Mouse (Mus musculus) heart, postnatal 4 days (tissue): ENCODE data around the gene Notch3. TPM values are rescaled to one million over a fixed set of nuclear protein-coding genes. Genes with fewer than 3 reads are reported as not detected.

Experiments used
- DNase-seq: peaks from one replicate; pipeline ENCODE4 v3.0.0; 2021
- total RNA-seq, 2 experiments: library from RNA; stranded (reverse); gene quantifications; 2 replicates each; pipeline ENCODE4 v1.2.3; 2021

Gene Notch3
- total RNA-seq, 2 experiments from 2014 or later: 51.5 to 52.3 TPM

GRCm38 (mm10) chr17:32091364-32092240, 75.0 kb downstream of the Notch3 start:
- DNase-seq: peak; percentile 82

GRCm38 (mm10) chr17:32091032-32091363, 75.7 kb downstream of the Notch3 start:
- no peak for DNase-seq

- DNase-seq: no peak
These were observed 79.6 kb downstream of the Notch3 start for GRCm38 (mm10) chr17:32087069-32087468.

GRCm38 (mm10) chr17:32083351-32083750, 83.3 kb downstream of the Notch3 start:
- DNase-seq: no peak

- DNase-seq: peak; percentile 75
These were observed 91.5 kb downstream of the Notch3 start for GRCm38 (mm10) chr17:32075164-32075563.

DNA sequence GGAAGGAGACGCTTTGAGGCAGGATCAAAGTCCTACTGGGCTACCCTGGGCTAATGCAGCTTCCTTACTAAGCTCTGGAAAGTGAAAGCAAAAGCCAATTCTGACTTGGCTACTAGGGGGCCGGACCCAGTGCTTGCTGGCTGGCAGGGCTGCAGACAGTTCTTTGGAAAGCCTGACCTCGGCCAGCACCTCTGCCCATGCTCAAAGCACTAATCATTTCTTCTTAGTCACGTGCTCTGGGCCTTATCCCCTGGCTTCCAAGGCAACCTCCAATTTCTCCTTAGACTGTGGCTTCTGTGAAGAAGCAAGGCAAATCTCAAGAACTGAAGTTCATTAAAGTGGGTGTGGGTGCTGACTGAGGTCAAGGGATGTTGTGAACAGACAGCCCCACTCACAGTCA, 92.0 kb downstream of the Notch3 start:
- DNase-seq: no peak

DNA sequence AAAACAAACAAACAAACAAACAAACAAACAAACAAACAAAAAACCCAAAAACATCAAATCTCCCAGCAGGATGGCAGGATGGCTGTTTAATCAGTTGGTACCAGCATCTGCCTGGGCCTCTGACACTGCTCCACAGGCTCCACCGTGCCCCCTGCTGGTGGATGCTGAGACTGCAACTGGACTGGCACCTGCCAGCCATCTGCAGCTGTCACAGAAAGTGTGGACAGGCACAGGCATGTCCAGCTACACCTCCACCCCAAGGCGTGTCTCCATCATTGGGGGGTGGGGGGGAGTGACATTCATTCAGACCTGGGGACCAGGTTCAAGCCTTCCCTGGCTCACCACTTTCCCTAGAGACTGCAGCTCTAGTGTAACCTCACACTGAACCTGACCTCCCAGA, 93.3 kb downstream of the Notch3 start:
- peak; percentile 94 for DNase-seq

Other genes starting within 250 kb of the Notch3 start
- 10 to 100 TPM; 16.2 to 16.8 TPM for gene Rrp1b, start 130.8 kb downstream of the Notch3 start, total RNA-seq
- under 1 TPM; 0.95 to 0.98 TPM for gene Hsf2bp, start 130.5 kb downstream of the Notch3 start, total RNA-seq
- gene Ephx3, start 22.7 kb upstream of the Notch3 start, total RNA-seq: under 1 TPM; 0.38 TPM
- 10 to 100 TPM; 80.4 to 81.7 TPM for gene Brd4, start 117.9 kb upstream of the Notch3 start, total RNA-seq
- 10 to 100 TPM; 68.8 to 78.1 TPM for gene Akap8, start 154.4 kb upstream of the Notch3 start, total RNA-seq
- gene Akap8l, start 183.8 kb upstream of the Notch3 start, total RNA-seq: 10 to 100 TPM; 57.4 to 57.8 TPM
- gene Wiz, start 222.6 kb upstream of the Notch3 start, total RNA-seq: 10 to 100 TPM; 33.7 to 34.6 TPM
- under 1 TPM; 0.52 to 0.67 TPM for gene Rasal3, start 236.7 kb upstream of the Notch3 start, total RNA-seq